Mouse (Mus musculus): ENCODE results near the gene Mtor.

DNA sequence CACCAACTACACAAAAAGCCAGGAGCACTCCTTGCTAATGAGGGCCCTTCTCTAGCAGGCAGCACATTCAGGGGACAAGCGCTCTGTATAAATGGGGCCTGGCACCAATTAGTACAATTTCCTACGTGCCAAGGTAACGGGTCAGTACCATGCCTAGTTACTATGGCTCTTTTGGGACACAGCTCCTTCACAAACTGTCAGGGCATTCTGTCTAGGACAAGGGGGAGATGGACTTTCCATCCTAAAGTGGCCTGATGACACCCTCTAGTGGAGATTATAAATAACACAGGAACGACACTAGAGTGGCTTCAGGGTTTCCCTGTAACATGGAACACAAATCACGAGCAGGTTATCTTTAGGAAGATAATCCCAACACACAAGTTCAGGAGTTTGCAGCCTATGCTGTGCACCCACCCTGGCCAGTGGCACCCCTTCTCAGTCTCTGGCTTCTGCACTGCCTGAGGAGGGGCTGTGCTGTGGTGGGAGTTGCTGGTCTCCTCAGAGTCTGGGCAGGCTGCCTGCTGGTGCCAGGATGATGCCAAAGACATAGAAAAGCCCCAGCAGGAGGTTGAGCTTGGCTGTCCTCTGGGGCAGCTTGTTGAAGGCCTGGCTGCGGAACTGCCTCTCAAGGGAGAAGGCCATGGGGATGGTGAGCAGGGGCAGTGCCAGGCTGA lies 12.6 kb upstream of the Mtor start:
- peak; percentile 57 for TF ChIP-seq CTCF (IDR thresholded peaks at IDR 0.05; ENCODE audit: low read depth)
- no peak for TF ChIP-seq EP300 (IDR thresholded peaks at IDR 0.05; ENCODE audit: low read depth)
